Mouse (Mus musculus): ENCODE data around the gene 1700057G04Rik. TPM values are rescaled to one million over a fixed set of nuclear protein-coding genes. Genes with fewer than 3 reads are reported as not detected.

1700057G04Rik gene
- not detected for total RNA-seq (2021)

DNA sequence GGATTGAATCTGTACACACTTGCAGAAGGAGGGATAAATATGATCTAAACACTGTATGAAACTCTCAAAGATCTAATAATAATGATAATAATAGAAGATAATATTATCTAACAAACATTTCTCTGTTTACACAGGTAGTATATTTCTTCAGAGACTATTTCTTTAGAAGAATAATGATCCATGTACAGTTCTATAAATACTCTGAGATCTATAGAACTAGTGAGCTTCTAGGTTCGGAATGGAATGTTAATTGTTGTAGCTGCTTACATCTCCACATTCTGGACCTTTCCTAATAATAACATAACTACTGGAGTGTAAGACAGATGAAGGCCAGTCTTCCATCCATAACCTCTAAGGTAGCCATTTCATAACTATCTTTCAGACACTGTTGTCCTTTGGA, at the start of gene 1700057G04Rik:
1700057G04Rik (plus strand) TSS at position 301 of the 400 bp plus-strand sequence.
- no peak for DNase-seq (ENCODE audit: low spot score in 2 of 2)
- intact Hi-C loops (cut with DNase I): no loop called here

DNA sequence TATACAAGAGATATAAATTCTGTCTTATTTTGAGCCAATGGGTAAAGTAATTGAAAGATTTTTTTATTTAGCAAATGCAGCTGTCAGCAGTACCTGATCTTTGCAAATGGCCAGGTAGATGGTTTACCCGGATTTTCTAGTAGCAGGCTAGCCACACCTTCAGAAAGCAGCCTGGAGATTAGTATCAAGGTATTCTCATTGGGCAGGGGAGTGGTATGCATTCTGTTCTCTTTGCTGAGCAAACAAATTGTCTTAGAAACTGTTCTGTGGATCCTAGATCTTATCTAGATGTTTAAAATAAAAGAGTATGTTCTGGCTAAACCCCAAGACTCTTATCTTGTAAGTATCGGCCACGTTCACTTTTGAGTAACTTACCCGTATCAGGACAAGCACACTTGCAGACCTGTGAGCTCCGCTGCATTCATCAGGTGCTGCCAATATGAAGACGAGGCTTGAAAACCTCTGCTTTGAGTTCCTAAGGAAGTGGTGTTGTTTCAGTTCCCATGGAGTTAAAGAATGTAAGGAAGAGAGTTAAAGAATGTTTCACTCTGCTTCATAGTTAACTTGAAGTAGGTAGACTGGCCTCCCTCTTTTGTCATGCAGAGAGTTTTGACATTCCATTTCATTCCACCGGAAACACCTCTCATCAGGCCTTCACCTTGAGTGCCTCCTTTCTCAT, 48.6 kb upstream of the 1700057G04Rik start:
- intact Hi-C loops (cut with DNase I): no loop called here
- no peak for DNase-seq (ENCODE audit: low spot score in 2 of 2)

DNA sequence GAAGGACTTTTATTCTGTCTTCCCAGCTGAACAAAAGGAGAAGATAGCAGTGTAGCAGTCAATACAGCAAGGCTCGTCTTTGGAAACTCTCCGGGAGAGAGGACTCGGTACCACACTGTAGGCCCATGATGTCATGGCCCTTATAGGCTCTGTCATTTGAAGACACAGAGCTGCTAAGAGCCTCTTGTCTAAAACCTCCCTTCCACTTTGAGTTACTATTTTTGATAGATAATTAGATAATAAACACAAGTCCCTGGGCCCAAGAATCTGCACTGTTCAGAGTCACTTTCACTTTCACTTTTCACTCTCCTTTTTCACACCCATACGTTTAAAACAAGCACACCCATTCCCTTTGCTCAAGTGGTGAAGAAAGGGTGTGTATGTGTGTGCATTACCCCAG, 43.5 kb upstream of the 1700057G04Rik start:
- no peak for DNase-seq (ENCODE audit: low spot score in 2 of 2)
- intact Hi-C loops (cut with DNase I): no loop called here

DNA sequence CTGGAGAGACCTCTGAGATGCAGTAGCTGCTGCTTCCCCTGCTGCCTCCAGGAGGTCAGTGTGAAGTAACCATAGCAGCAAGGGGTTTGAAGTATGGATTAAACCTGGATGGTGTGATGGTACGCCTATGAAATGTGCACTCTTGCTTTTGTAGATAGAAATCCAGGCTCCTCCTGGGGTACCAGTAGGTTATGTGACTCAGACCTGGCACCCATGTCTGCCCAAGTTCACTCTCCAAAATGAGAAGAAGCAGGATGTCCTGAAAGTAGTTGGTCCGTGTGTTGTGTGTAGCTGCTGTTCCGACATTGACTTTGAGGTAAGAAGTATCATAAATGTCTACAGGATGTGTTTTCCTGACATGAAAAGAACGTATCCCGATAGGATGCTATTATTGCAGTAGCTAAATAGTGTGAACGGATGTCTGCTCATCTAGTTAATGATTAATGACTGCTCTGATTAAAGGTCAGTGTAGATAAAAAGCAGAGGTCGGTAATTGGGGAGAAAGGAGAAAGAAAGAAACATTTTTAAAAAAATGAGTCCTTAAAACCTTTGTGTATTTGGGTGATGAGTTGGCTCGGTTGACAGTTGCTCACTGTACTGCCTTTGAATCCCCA, 42.5 kb upstream of the 1700057G04Rik start:
- intact Hi-C loops (cut with DNase I): no loop called here
- DNase-seq (ENCODE audit: low spot score in 2 of 2): no peak

DNA sequence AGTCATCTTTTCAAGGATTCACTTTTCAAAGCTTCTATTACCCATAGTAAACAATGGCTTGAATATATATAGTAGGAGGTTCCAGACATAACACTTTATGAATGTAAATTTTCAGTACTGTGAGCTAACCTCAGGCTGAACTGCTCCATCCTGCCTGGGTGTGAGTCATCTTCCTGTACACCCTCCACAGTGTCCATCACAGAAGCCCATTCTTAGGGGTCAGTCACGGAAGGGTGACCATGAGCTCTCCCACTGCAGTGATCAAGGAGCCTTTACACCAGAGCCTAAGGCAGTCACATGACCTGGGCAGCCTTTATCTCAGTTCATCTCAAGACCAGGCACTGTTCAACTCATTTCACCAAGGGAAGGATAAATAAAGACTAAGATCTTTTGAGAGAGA, 41.4 kb upstream of the 1700057G04Rik start:
- intact Hi-C loops (cut with DNase I): no loop called here

DNA sequence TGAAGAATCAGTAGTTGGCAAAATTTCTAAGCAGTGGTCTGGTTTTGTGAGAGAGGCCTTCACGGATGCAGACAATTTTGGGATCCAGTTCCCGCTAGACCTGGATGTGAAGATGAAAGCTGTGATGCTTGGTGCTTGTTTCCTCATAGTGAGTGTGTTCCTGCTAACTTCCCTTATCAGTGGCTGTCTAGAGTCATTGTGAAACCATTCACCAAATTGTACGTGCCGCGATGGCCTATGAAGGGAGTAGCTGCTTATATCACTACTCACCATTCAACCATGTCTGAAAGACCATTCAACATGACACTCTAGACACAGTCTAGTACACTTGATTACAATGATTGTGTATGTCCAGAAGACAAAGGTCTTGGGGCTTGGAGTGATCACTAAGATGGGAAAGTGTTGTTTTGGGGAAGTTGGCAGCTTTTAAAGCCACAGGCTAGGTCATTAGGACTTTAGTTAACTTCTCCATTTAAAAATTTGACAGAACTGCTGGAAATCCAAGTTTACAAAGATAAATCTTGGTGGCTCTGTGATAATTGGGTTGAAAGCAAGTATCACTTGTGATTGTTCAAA, 39.3 kb upstream of the 1700057G04Rik start:
- no peak for DNase-seq (ENCODE audit: low spot score in 2 of 2)

More for the DNA sequence above, 41.4 kb upstream of the 1700057G04Rik start:
- DNase-seq (ENCODE audit: low spot score in 2 of 2): no peak

DNA sequence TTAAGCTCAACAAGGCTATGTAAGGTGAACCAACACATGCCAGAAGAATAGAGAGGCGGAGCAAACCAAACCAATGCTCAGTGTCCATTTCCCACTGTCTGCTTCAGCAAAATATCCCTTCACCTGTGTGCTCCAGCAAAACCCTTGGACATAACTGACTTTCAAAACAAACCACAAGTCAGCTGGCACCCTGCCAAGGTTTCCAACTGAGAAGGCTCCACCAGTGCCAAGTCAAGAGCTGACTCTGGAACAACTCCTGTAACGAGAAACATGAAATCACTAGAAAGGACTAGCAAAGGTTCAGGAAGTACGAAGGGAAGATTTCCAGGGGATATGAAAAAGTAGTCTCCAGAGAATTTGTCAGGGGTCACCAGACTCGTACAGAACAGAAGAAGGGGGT, 38.2 kb upstream of the 1700057G04Rik start:
- intact Hi-C loops (cut with DNase I): no loop called here

More for the DNA sequence above, 39.3 kb upstream of the 1700057G04Rik start:
- intact Hi-C loops (cut with DNase I): no loop called here

DNA sequence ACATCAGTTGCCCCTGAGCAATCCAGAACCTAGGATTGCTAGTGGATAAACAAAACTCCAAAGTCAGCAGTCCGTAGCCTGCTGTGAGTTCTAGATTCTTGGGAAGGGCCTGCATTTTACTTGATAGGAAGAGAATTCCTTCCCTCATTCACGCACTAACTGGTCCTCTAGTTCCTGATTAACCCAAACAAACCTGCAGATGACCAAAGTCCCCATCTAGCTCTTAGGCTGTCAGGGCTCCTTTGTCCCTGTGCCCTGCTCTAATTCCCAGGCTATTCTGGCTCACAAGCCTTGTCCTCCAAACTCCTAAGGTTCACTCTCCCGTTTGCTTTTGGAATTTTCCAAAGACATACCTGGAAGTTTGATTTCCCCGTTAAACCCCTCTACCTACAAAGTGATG, 36.5 kb upstream of the 1700057G04Rik start:
- intact Hi-C loops (cut with DNase I): no loop called here
- DNase-seq (ENCODE audit: low spot score in 2 of 2): no peak

More for the DNA sequence above, 38.2 kb upstream of the 1700057G04Rik start:
- no peak for DNase-seq (ENCODE audit: low spot score in 2 of 2)

DNA sequence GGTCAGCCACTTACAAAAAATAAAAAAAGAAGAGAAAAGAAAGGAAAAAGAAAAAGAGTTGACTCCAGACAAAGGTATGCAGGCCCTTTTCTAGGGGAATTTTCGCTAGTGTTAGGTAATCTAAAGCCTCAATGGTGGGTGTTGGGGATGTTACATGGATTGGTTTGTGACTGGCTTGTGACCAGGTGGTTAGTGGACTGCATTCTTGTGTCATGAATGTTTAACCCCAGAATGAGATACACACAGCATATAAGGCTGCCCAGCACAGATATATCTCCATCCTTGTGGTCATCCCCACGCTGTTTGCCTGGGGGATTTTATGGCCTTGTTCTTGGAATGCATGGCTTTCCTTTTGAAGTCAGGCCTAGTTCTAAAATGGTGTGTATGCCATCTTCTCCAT, 35.9 kb upstream of the 1700057G04Rik start:
- no peak for DNase-seq (ENCODE audit: low spot score in 2 of 2)
- intact Hi-C loops (cut with DNase I): no loop called here

DNA sequence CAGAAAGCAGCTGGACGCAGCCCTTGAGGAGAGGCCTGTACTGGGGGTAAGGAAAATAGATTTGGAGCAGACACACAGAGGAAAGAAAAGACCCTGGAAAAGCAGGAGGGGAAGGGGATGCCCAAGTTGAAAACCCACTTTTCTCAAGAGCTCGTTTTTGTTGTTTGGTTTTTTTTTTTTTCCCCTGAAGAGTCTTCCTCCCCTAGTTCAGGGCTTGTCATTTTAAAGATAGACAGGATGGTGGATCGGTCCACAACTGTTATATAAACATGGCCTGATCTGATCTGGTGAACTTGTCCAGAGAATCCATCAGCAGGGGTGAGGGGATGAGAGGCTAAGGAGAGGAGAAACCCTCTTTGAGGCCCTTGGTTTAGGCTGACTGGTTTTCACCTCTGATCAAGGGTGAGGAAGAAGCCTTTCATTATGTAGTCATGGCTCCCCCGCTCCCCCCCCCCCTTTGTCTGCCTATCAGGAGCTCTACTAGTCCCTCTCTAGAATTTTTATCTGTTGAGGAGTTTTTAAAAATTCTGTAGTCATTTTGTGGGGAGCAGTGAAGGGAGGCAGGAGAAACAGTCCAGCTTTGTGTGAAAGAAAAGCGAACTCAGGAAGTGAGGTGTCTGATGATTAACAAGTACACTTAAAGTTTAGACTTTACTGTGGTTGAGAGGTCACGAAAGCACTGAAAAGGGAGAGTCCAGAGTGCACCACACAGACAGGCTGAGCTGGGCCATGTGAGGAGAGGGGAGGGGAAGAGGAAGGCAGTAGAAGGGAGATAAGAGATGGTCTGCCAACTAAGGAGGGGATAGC, 35.0 kb upstream of the 1700057G04Rik start:
- DNase-seq (ENCODE audit: low spot score in 2 of 2): no peak
- intact Hi-C loops (cut with DNase I): no loop called here

DNA sequence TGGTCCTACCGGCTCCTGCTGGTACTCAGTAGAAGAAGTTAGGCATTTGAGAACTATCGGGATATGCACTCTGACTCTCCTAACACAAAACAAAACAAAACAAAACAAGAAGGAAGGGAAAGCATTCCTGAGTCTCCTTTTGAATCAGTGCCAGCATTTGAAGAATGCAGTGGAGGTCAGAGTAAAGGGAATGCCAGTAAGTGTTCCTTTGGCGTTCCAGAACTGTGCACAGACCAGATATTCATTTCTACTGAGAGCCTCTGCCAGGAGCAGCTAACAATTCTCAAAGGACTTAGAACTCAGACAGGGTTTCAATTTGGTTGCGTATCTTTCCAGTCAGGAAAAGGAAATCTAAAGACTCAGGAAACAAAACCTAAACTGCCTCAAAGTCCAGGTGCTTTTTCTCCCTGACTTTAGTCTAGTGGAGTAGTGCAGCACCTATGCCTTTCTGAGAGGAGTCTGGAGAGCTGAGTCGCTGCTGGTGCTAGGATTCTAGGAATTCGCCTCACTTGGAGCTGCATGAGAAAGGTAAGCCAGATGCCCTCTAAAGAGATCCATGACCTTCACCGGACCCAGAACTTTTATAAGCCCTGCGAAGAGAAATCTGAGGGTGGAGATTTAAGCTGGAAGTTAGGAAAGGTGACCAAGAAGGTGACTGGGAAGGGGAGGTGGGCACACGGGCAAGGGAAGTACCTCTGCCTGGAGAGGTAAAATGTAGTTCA, 33.5 kb upstream of the 1700057G04Rik start, which contains the start of gene Plscr2:
Plscr2 (plus strand) TSS at position 117 of the 722 bp plus-strand sequence.
- DNase-seq (ENCODE audit: low spot score in 2 of 2): no peak
- intact Hi-C loops (cut with DNase I): no loop called here

DNA sequence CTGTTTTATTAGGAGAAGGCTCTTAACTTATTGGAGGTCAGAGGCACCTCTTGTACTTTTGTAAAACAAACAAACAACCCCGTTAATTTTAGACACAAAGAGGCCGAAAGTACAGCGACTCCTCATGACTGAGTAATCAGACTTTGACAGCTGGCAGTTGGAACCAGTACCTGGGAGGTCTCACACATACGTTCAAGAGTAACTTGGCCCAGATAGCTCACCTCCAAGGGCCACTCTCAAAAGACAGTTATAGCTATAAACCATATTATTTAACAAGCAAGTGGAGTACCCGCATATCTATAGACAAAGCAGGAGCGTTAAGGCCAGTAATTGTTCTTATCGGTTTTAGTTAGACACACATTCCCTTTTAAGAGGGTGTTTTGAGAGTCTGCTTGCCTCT, 32.8 kb upstream of the 1700057G04Rik start:
- intact Hi-C loops (cut with DNase I): no loop called here
- DNase-seq (ENCODE audit: low spot score in 2 of 2): no peak

DNA sequence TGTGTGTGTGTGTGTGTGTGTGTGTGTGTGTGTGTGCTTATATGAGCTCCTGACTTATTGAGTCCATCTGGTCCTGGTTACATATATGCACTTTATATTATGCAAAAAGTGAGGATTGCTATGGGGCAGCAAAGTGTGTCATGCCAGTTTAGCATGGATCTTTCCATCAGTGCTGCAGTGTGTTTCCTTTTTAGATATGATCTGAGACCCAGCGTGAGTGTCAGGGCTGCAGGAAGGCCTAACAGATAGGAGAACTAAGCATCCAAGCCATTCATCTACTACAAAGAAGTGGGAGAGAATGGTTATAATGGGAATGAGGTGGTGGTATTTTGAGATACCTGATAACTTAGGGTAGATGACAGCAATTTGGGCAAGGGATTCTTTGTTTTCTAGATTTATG, 29.1 kb upstream of the 1700057G04Rik start:
- intact Hi-C loops (cut with DNase I): no loop called here
- no peak for DNase-seq (ENCODE audit: low spot score in 2 of 2)

DNA sequence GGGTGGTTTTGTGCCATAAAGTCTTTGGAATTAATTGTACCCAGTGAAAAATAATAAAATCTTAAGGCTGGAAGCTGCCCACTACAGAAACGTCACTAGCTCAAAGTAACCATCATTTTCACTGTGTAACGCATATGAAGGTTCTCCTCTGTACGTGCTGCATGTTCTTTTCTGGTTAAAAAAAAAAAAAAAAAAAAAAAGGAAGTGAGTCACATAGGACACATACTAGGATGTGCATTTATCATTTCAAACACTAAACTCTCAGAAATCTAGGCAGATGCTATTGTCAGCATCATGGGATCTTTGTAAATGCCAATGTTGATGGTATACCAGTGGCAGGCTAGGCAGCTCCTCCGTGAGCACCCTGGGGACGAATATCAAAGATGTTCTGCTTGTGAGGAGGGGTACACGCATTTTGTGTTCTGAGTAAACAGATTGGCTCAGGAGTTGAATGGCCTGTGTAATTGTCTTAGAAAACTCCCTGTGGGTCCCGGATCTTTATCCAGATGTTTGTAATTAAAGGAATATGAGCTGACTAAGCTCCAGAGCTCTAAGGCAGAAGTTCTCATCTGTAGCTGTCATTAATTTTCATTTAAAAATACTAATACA, 26.5 kb upstream of the 1700057G04Rik start:
- intact Hi-C loops (cut with DNase I): no loop called here
- no peak for DNase-seq (ENCODE audit: low spot score in 2 of 2)

DNA sequence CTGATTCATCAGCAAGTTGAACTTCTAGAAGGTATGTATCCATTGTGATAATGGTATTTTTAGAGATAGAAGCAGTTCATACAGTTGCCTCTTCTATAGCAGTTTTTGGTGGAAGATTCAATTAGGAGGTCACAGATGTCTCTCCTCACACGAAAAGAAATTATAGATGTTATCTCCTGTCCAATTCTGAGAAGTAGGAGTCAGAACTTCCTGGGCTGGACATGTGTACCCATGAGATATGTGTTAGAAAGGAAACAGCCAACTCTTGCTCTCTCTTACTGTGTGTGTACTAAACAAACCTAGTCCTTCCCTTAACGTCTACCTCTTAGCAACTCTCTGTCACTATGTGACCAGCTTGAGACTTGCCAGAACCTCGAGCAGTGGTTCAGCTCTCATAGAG, 19.5 kb upstream of the 1700057G04Rik start:
- intact Hi-C loops (cut with DNase I): no loop called here
- DNase-seq (ENCODE audit: low spot score in 2 of 2): no peak

DNA sequence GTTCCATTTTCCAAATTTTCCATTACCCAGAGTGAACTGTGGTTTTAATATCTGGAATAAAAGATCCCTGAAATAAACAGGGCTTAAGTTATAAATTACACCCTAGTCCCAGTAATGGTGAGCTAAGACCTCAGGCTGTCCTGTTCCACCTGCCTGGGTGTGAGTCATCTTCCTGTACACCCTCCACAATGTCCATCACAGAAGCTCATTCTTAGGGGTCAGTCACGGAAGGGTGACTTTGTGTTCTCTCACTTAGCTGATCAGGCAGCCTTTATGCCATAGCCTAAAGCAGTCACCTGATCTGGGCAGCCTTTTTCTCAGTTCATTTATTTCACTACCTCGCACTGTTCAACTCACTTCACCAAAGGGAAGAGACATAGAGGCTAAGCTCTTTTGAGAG, 17.0 kb upstream of the 1700057G04Rik start:
- intact Hi-C loops (cut with DNase I): no loop called here
- DNase-seq (ENCODE audit: low spot score in 2 of 2): no peak

DNA sequence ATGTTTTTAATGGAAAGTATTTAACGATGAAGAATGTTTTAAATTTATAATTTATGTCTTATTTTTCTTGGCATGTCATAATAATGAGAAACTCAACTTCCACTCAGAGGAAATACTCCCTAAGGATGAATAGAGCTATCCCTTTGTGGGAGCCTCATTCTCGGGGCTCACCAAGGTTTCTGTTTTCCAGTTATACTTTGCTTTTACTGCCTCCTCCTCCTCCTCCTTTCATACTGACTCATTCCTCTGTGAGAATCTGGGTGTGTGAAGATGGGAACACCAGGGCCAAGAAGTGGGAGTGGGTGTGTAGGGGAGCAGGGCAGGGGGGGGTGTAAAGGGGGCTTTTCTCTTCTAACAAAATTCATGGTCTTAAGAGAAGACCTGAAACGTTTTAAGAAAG, 16.3 kb upstream of the 1700057G04Rik start:
- DNase-seq (ENCODE audit: low spot score in 2 of 2): no peak
- intact Hi-C loops (cut with DNase I): no loop called here

DNA sequence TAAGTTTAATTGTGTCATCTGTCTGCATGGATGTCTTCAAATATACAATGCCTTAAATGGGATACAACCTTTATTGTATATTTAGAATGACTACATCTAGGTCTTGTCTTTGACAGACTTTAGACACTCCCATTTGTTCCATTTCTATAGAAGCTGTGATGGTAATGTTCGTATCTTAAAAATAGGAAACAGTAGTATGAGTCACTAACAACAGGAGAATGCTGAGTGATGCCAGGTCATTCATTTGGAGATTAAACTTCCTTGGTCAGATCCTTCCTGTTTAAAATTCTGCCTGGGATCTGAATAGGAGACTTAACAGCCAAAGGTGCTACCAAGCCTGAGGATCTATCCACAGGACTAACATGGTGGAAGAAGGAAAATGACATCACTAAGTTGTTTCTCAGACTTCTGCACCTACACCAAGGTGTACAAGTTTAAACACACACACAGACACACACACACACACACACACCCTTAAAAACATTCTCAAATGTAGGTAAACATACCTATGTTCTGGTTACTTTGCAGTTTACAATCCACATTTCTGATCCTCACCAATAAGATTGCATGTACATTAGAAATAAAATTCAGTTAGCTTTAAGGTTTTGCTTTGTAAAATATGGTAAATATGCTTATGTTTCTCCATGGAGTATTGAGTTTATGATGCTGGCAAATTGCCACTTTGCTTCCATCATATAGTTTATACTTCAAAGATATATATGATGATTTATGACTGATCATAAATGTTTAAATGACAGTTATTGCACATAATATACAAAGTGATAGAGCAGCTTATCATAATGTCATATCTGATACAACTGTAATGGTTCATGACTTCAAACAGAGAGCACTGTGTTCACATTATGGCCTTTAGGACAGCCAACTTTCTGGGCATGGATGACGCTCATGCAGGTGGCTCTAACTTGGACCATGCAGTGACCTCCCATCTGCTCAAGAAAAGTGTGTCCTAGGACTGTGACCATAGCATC, 15.3 kb upstream of the 1700057G04Rik start:
- intact Hi-C loops (cut with DNase I): no loop called here
- DNase-seq (ENCODE audit: low spot score in 2 of 2): no peak
